Mouse (Mus musculus): ENCODE data around the gene Mypop. TPM values are rescaled to one million over a fixed set of nuclear protein-coding genes. Genes with fewer than 3 reads are reported as not detected.
A peak's percentile ranks its signal among the peaks of the same experiment; 100 is the strongest.

Mypop gene
- not detected in 2 replicates for total RNA-seq (2015; ENCODE audit: low replicate concordance)
- total RNA-seq (2017; ENCODE audit: low replicate concordance): 0.43 TPM in 1 of 2 replicates, not detected in the other

DNA sequence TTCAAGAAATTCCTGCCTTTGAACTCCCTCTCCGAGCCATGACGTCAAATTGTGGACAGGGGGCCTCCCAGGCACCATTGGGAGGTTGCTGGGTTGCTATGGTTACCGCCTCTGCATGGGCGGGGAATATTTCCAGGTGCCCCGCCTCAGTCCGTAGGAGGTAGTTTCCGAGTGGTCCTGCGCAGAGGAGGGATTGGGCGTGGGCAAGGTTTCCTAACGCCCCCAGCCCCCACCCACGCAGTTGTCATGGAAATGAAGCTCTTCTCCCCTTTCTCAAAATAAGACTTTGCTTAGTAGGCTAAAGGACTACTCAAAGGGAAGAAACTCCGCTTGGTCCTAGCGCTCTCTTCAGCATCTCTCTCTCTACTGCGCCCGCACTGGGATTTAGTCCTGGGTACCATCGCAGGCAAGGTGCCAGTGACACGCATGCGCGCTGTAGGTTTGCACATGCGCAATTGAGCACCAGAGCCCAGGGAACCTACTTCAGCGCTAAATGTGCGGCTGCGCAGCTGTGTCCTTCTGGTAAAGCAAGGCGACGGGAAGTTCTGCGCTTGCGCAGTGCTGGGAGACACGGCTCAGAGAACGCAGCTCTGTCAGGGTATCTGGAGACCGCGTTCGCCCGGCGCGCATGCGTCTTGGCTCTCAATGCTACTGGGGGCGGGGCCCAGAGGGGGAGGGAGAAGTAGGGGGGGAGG, at the start of gene Mypop:
Gene Mypop (plus strand): TSS at position 645 of the 695 bp plus-strand sequence.
- peak; percentile 85 for ATAC-seq (replicated peaks; ENCODE audit: low FRiP score, poor library complexity, severe bottlenecking)

GRCm38 (mm10) chr7:18942376-18942775, 48.7 kb upstream of the Mypop start:
- ATAC-seq (replicated peaks; ENCODE audit: low FRiP score, poor library complexity, severe bottlenecking): no peak

GRCm38 (mm10) chr7:18942815-18943214, 48.2 kb upstream of the Mypop start:
- ATAC-seq (replicated peaks; ENCODE audit: low FRiP score, poor library complexity, severe bottlenecking): no peak

DNA sequence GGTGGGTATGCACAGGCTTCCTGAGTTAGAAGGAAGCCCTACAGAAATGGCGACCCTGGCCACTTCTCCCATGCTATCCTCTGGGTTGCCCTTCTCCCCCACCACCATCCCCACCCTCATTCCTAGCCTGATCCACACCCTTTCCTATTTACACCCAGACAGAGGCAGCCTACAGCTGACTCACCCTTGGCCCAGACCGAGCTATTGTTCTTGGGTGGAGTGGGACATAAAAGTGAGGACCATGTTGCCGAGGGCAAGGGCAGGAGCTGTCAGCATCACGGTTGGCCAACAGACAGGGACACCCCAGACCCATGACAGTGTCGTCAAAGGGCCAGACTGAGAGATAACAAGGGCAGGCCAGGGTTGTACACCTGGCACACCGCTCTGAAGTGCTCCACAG, 42.9 kb upstream of the Mypop start:
- ATAC-seq (replicated peaks; ENCODE audit: low FRiP score, poor library complexity, severe bottlenecking): no peak

GRCm38 (mm10) chr7:18949781-18950522, 41.1 kb upstream of the Mypop start:
- no peak for ATAC-seq (replicated peaks; ENCODE audit: low FRiP score, poor library complexity, severe bottlenecking)

GRCm38 (mm10) chr7:18950523-18951315, 40.3 kb upstream of the Mypop start:
- ATAC-seq (replicated peaks; ENCODE audit: low FRiP score, poor library complexity, severe bottlenecking): no peak

DNA sequence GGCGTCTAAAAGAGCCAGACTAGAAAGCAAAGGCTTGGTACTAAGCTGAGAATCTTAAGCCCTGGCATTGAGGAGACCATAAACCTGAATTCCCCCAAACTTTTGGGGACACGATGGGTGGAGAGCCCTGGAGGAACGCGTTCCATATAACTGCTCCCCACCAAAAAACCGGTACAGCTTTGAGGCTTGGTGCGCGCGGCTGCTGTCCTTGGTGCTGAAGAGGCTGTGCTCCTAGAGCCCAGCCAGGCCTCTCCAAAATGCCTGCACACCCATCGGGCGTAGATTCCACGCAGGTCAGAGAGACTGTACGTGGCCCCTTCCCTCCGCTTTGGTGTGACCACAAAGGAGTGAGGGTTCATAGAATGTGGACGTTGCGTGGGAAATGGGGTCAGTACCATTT, 39.6 kb upstream of the Mypop start:
- ATAC-seq (replicated peaks; ENCODE audit: low FRiP score, poor library complexity, severe bottlenecking): no peak

DNA sequence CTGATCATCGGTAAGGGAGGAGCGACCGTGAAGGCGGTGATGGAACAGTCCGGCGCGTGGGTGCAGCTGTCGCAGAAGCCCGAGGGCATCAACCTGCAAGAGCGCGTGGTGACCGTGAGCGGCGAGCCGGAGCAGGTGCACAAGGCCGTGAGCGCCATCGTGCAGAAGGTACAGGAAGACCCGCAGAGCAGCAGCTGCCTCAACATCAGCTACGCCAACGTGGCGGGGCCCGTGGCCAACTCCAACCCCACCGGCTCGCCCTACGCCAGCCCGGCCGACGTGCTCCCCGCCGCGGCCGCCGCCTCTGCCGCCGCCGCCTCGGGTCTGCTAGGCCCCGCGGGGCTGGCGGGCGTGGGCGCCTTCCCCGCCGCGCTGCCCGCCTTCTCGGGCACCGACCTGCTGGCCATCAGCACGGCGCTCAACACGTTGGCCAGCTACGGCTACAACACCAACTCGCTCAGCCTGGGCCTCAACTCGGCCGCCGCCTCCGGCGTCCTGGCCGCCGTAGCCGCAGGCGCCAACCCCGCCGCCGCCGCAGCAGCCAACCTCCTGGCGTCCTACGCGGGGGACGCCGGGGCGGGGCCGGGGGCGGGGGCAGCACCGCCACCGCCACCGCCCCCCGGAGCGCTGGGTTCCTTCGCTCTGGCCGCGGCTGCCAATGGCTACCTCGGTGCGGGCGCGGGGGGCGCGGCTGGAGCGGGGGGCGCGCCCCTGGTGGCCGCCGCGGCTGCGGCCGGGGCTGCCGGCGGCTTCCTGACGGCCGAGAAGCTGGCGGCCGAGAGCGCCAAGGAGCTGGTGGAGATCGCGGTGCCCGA, 33.3 kb upstream of the Mypop start:
- ATAC-seq (replicated peaks; ENCODE audit: low FRiP score, poor library complexity, severe bottlenecking): no peak

DNA sequence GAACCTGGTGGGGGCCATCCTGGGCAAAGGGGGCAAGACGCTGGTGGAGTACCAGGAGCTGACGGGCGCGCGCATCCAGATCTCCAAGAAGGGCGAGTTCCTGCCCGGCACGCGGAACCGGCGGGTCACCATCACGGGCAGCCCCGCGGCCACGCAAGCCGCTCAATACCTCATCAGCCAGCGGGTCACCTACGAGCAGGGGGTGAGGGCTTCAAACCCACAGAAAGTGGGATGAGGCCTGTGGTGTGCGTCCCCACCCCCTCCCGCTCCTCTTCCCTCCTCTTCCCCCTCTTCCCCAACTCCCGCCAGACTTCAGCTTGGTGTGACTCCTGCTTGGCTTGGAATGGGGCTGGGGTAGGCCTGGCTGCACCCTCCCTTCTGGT, 32.7 kb upstream of the Mypop start:
- ATAC-seq (replicated peaks; ENCODE audit: low FRiP score, poor library complexity, severe bottlenecking): no peak

- no peak for ATAC-seq (replicated peaks; ENCODE audit: low FRiP score, poor library complexity, severe bottlenecking)
Measured at GRCm38 (mm10) chr7:18959446-18959845, 31.6 kb upstream of the Mypop start.

- no peak for ATAC-seq (replicated peaks; ENCODE audit: low FRiP score, poor library complexity, severe bottlenecking)
Measured at GRCm38 (mm10) chr7:18962171-18962792, 28.8 kb upstream of the Mypop start.

GRCm38 (mm10) chr7:18962795-18963194, 28.2 kb upstream of the Mypop start:
- no peak for ATAC-seq (replicated peaks; ENCODE audit: low FRiP score, poor library complexity, severe bottlenecking)

DNA sequence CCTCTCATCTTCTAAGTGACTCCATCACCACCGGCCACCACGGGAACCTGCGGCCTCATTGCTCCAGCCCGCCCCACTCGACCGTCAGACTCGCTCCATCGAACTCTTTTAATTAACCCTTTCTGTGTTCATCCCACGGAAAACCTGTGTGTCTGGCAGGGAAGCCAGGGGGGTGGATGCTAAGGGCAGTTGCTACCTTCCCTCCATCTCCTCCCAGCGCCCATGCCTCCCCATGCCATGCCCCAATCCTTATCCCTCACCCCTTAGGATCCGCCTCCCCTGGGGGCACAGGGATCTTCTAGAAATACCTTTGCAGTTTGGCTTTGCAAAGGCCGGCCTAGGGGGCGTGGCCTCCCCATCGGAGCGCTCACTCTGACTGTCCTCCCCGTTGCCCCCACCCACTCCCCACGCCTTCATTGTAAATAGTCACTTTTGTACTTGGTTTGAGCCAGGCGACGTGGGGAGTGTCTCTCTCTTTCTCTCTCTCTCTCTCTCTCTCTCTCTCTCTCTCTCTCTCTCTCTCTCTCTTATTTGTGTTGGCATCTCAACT, 27.7 kb upstream of the Mypop start:
- no peak for ATAC-seq (replicated peaks; ENCODE audit: low FRiP score, poor library complexity, severe bottlenecking)

GRCm38 (mm10) chr7:18965312-18965711, 25.7 kb upstream of the Mypop start:
- ATAC-seq (replicated peaks; ENCODE audit: low FRiP score, poor library complexity, severe bottlenecking): no peak

DNA sequence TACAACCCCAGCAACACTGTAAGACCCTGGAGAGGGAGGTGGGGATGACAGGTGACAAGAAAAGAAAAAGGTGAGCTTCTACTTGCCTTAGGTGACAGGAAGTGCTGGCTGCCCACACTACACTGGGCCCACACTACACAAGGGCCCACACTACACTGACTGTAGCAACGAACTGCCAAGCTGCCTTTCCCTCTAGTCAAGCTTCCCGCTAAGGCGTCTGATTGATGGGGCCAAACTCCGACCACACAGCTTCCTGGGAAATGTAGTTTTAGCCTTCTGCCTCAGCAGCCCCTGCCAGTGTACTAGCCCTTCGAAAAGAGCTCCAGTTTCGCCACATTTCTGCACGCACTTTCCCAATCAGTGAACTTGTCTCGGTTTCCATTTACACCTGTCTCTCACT, 23.4 kb upstream of the Mypop start:
- no peak for ATAC-seq (replicated peaks; ENCODE audit: low FRiP score, poor library complexity, severe bottlenecking)

DNA sequence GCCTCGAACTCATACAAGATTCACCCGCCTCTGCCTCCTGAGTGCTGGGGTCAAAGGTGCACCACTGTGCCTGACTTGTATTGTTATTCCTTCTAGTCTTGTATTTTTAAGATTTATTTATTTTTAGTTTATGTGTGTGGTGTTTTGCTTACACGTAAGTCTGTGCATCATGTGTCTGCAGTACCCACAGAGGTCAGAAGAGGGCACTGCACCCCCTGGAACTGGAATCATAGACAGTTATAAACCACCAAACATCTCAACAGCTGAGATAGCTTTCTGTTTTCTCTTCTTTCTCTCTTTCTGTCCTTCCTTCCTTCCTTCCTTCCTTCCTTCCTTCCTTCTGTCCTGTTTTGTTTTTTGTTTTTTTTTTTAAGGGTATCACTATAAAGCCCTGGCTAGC, 20.1 kb upstream of the Mypop start:
- ATAC-seq (replicated peaks; ENCODE audit: low FRiP score, poor library complexity, severe bottlenecking): no peak

GRCm38 (mm10) chr7:18978381-18978780, 12.7 kb upstream of the Mypop start:
- ATAC-seq (replicated peaks; ENCODE audit: low FRiP score, poor library complexity, severe bottlenecking): no peak

- ATAC-seq (replicated peaks; ENCODE audit: low FRiP score, poor library complexity, severe bottlenecking): peak; percentile 74
Measured at GRCm38 (mm10) chr7:18986503-18986902, 4.5 kb upstream of the Mypop start.

DNA sequence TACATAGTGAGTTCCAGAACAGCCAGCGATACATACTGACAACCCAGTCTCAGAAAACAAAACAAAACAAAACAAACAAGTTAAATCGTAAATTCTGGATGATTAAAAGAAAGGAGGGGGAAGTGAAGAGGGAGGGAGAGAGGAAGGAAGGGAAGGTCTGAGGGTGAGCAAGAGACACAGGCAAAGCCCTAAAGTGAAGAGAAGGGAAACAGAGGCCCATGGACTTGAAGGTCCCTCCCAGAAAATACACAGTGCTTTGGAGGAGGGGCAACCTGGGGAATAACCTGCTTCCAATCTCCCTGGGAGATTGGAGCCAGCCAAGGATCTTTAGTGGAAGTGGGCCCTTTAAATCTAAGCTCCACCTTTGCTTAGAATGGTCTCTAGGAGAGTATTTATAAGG, 3.9 kb upstream of the Mypop start, which contains the start of gene Nanos2:
Gene Nanos2 (plus strand): TSS at position 301 of the 400 bp plus-strand sequence.
- ATAC-seq (replicated peaks; ENCODE audit: low FRiP score, poor library complexity, severe bottlenecking): no peak

Data from erythroblast, adult 5-6 weeks (primary cell).